Mouse (Mus musculus): ENCODE data around the gene Gm16181.

DNA sequence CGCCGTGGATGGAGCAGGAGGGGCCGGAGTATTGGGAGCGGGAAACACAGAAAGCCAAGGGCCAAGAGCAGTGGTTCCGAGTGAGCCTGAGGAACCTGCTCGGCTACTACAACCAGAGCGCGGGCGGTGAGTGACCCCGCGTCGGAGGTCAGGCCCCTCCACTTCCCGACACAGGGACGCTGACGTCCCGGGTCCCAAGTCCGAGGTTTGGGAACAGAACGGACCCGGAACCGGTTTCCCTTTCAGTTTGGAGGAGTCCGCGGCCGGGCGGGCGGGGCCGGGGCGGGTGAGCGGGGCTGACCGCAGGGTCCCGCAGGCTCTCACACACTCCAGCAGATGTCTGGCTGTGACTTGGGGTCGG, 42.9 kb downstream of the Gm16181 start:
- TF ChIP-seq POLR2A (IDR thresholded peaks at IDR 0.05; ENCODE audit: borderline replicate concordance, low read depth, low read length) = no peak
- no peak for TF ChIP-seq CTCF (IDR thresholded peaks at IDR 0.05; ENCODE audit: low read depth, low read length)
